ENCODE assay signal across 8 mouse cellular contexts in the genomic region with DNA sequence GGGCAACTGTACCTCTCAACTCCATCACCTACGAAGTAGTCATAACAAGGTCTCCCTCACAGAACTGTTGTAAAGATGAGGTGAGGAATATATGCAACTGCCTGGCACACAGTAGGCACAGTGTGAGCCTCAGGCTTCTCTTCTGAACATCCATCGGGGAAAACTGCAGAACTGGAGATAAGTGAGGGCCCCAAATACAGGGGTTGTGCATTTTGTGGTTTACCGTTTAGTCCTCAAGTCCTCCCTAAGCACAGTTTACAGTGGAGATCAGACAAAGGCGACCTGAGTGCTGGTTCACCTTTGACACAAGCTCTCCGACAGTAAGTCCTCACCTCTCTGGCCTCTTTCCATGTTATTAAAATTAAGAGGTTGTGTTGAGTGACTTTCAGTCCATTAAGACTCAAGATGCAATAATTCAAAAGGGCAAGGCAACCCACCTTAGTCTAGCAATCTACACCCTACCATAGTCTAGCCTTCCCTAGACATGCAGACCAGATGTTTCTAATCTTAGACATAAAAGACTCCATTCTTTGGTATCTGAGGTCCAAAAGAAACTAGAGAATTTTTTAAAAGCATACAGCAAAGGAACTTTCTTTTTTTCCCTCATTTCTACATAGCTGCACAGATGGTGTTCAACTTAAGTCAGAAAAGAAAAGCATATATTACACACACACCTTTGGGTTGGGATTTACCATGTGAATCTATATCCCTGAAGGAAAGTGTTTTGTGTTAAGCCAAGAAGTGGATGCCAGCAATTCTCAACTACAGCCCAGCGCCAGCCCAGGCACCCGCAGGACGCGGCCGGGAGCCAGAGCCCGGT. TPM values are rescaled to one million over a fixed set of nuclear protein-coding genes. Genes with fewer than 3 reads are reported as not detected.
A peak's percentile ranks its signal among the peaks of the same experiment; 100 is the strongest.
DNase-seq lines count a peak whose midpoint lies in the region; ATAC-seq and TF ChIP-seq lines count a peak whose summit lies in the region.

No protein-coding gene starts in this region.

- no peaks in the 10 kb centered on the region for H3K27me3 ChIP-seq in kidney, embryonic 16.5 days (ENCODE audit: insufficient read depth, low read length)
- H3K27me3 ChIP-seq in intestine, embryonic 15.5 days (replicated peaks) = no peaks in the 10 kb centered on the region
- H3K27me3 ChIP-seq in midbrain, postnatal 0 days (ENCODE audit: insufficient read depth, low read length) = no peaks in the 10 kb centered on the region; the same call in 1 of the 2 replicates

- ATAC-seq in kidney, embryonic 16.5 days (ENCODE audit: low FRiP score, low TSS enrichment) = no peak
- no peak for ATAC-seq in intestine, embryonic 15.5 days
- no peak for ATAC-seq in midbrain, postnatal 0 days (ENCODE audit: low FRiP score)

- H3K4me3 ChIP-seq in kidney, embryonic 16.5 days (ENCODE audit: low read length) = no peak overlapping the region
- no peak overlapping the region for H3K4me3 ChIP-seq in intestine, embryonic 15.5 days (replicated peaks)
- no peak overlapping the region for H3K4me3 ChIP-seq in midbrain, postnatal 0 days (ENCODE audit: low read depth, low read length)

- H3K9ac ChIP-seq in kidney, embryonic 16.5 days (replicated peaks; ENCODE audit: low read length) = peak overlapping the region; percentile 61
- no peak overlapping the region for H3K9ac ChIP-seq in intestine, embryonic 15.5 days
- peak overlapping the region; percentile 24; the same call in 1 of the 2 replicates for H3K9ac ChIP-seq in midbrain, postnatal 0 days (replicated peaks; ENCODE audit: low read length, poor library complexity, severe bottlenecking)

- TF ChIP-seq CTCF in midbrain, postnatal 0 days (IDR thresholded peaks at IDR 0.05) = no peak

- no peaks in the 10 kb centered on the region for H3K9me3 ChIP-seq in kidney, embryonic 16.5 days (ENCODE audit: low read length)
- no peaks in the 10 kb centered on the region for H3K9me3 ChIP-seq in intestine, embryonic 15.5 days
- H3K9me3 ChIP-seq in midbrain, postnatal 0 days (ENCODE audit: low read length) = no peaks in the 10 kb centered on the region

- peak overlapping the region; percentile 94 for H3K27ac ChIP-seq in kidney, embryonic 16.5 days (ENCODE audit: low read length)
- H3K27ac ChIP-seq in intestine, embryonic 15.5 days = peak overlapping the region; percentile 25; the same call in 1 of the 2 replicates
- no peak overlapping the region for H3K27ac ChIP-seq in midbrain, postnatal 0 days (ENCODE audit: low read depth, low read length)

- DNase-seq in kidney, postnatal 36 days = no peak
- DNase-seq in fibroblast of lung, adult 2 months (ENCODE audit: low read depth) = peak; percentile 64
- DNase-seq in midbrain, postnatal 0 days (ENCODE audit: low spot score) = no peak
- DNase-seq in frontal cortex, postnatal 25 days (ENCODE audit: low spot score in 2 of 2) = no peak
- no peak for DNase-seq in adrenal gland, adult (ENCODE audit: inconsistent age in 2 of 2, low spot score in 1 of 2)
- no peak for DNase-seq in layer of hippocampus, postnatal 14 days (ENCODE audit: low spot score in 2 of 2)

- H3K4me1 ChIP-seq in kidney, embryonic 16.5 days (ENCODE audit: insufficient read depth, low read length) = peaks cover 75% of the 10 kb centered on the region
- peaks cover 34% of the 10 kb centered on the region for H3K4me1 ChIP-seq in intestine, embryonic 15.5 days (replicated peaks)
- H3K4me1 ChIP-seq in midbrain, postnatal 0 days (ENCODE audit: insufficient read depth, low read length) = peaks cover 5% of the 10 kb centered on the region; the same call in 1 of the 2 replicates

- WGBS in kidney, embryonic 16.5 days = 30% methylated on average over 11 of the region's 11 CpGs
- 50% methylated on average over 11 of the region's 11 CpGs for WGBS in intestine, embryonic 15.5 days
- WGBS in midbrain, postnatal 0 days = 41% methylated on average over 11 of the region's 11 CpGs

- H3K36me3 ChIP-seq in kidney, embryonic 16.5 days (ENCODE audit: insufficient read depth, low read length) = no peaks in the 10 kb centered on the region
- no peaks in the 10 kb centered on the region for H3K36me3 ChIP-seq in intestine, embryonic 15.5 days
- H3K36me3 ChIP-seq in midbrain, postnatal 0 days (ENCODE audit: insufficient read depth, low read length) = no peaks in the 10 kb centered on the region

- H3K4me2 ChIP-seq in kidney, embryonic 16.5 days (replicated peaks; ENCODE audit: low read depth, low read length) = peak overlapping the region; percentile 37
- H3K4me2 ChIP-seq in intestine, embryonic 15.5 days (replicated peaks) = peak overlapping the region; percentile 48
- H3K4me2 ChIP-seq in midbrain, postnatal 0 days (ENCODE audit: low read depth, low read length, poor library complexity, severe bottlenecking) = peak overlapping the region; percentile 31; the same call in 1 of the 2 replicates

RNA-seq across cellular contexts. Expression of gene Sec22b, which starts 40.7 kb away (rescaled TPM):
- polyA plus RNA-seq in kidney, embryonic 16.5 days (2015; fragmentation: Nextera tagmentation; extraction: Ambion mirVana) = 138 and 147 TPM in 2 replicates
- 132 and 142 TPM in 2 replicates for polyA plus RNA-seq in intestine, embryonic 15.5 days (2015; fragmentation: Nextera tagmentation; extraction: Ambion mirVana)
- 62.8 and 69.3 TPM in 2 replicates for total RNA-seq in midbrain, postnatal 0 days (2014; rRNA removed)
- polyA plus RNA-seq in midbrain, postnatal 0 days (2015; fragmentation: Nextera tagmentation; extraction: Ambion mirVana) = 81.4 and 89.1 TPM in 2 replicates
- total RNA-seq in layer of hippocampus, postnatal 14 days (2021) = 10 to 100 TPM; 66.7 to 68.1 TPM

RNA-seq across cellular contexts. Expression of gene Pde4dip, which starts 53.1 kb away (rescaled TPM):
- polyA plus RNA-seq in kidney, embryonic 16.5 days (2015; fragmentation: Nextera tagmentation; extraction: Ambion mirVana) = 27.5 and 28.1 TPM in 2 replicates
- 23.7 and 23.8 TPM in 2 replicates for polyA plus RNA-seq in intestine, embryonic 15.5 days (2015; fragmentation: Nextera tagmentation; extraction: Ambion mirVana)
- total RNA-seq in midbrain, postnatal 0 days (2014; rRNA removed) = 93.6 and 100 TPM in 2 replicates
- 46.4 and 47.6 TPM in 2 replicates for polyA plus RNA-seq in midbrain, postnatal 0 days (2015; fragmentation: Nextera tagmentation; extraction: Ambion mirVana)
- 100 to 1,000 TPM; 214 to 250 TPM for total RNA-seq in layer of hippocampus, postnatal 14 days (2021)
